Mouse (Mus musculus): ENCODE data around the gene Gm2174. TPM values are rescaled to one million over a fixed set of nuclear protein-coding genes. Genes with fewer than 3 reads are reported as not detected.

The Gm2174 gene
- not detected in 2 replicates for polyA plus RNA-seq (2012; rRNA removed)

GRCm38 (mm10) chrX:56447524-56448015 lies at the start of gene Gm2174:
Gm2174 (plus strand) TSS chrX:56447965.

GRCm38 (mm10) chrX:56454671-56455371 lies 7.1 kb downstream of the Gm2174 start, which contains the start of gene Ints6l:
Ints6l (plus strand) TSS chrX:56454857.

Other genes with a start within 250 kb of the Gm2174 start
- not detected in 2 replicates for gene Gm773, start 235.1 kb upstream of the Gm2174 start, polyA plus RNA-seq (2012; rRNA removed)
- gene Zfp449, start 101.6 kb upstream of the Gm2174 start, polyA plus RNA-seq (2012; rRNA removed), result 0.63 and 0.81 TPM in 2 replicates
- gene Smim10l2a, start 73.4 kb upstream of the Gm2174 start, polyA plus RNA-seq (2012; rRNA removed), result 24.7 and 38.2 TPM in 2 replicates
- 18.9 and 22.4 TPM in 2 replicates for gene Ints6l, start 6.9 kb downstream of the Gm2174 start, polyA plus RNA-seq (2012; rRNA removed)
- not detected in 2 replicates for gene Gm10477, start 76.8 kb downstream of the Gm2174 start, polyA plus RNA-seq (2012; rRNA removed)
- gene Gm648, start 101.6 kb downstream of the Gm2174 start, polyA plus RNA-seq (2012; rRNA removed), result not detected in 2 replicates
- 3.6 TPM in 2 replicates for gene Mmgt1, start 150.1 kb downstream of the Gm2174 start, polyA plus RNA-seq (2012; rRNA removed)
- 16.9 and 18.5 TPM in 2 replicates for gene Slc9a6, start 161.8 kb downstream of the Gm2174 start, polyA plus RNA-seq (2012; rRNA removed)

Data from ovary, adult 2 months (tissue).